ENCODE assay signal across 20 mouse cellular contexts in genomic region chr4:66617101-66617500, GRCm38 (mm10).
DNase-seq lines count a peak whose midpoint lies in the region; ATAC-seq and TF ChIP-seq lines count a peak whose summit lies in the region.
"Had no signal": no experiment of that assay in that cellular context is flagged by ENCODE, and none has a peak within 500 bp of the region (broad histone marks: within the 10 kb centered on the region; RNA-seq: fewer than 3 reads in every experiment).

No protein-coding gene starts in this region.

- TF ChIP-seq POLR2A in lung, adult 2 months (IDR thresholded peaks at IDR 0.05; ENCODE audit: borderline replicate concordance, extremely low read depth, low read depth, low read length) = no peak
- no peak for TF ChIP-seq POLR2A in cerebellum, adult 2 months (IDR thresholded peaks at IDR 0.05; ENCODE audit: borderline replicate concordance, insufficient read depth, low read length)

- in situ Hi-C loops in ES-E14 (cut with MboI; ENCODE audit: low sequenced_read_pairs in 2 of 2, unreplicated experiment in 2 of 2) = no loop called here

- H3K36me3 ChIP-seq in embryonic facial prominence, embryonic 14.5 days (ENCODE audit: control insufficient read depth, insufficient read depth, low read length) = no peaks in the 10 kb centered on the region
- no peaks in the 10 kb centered on the region for H3K36me3 ChIP-seq in embryonic facial prominence, embryonic 10.5 days (replicated peaks)
- no peaks in the 10 kb centered on the region for H3K36me3 ChIP-seq in lung, embryonic 14.5 days (ENCODE audit: insufficient read depth)
- H3K36me3 ChIP-seq in ES-E14 (ENCODE audit: control insufficient read depth, insufficient read depth, low read length, poor library complexity, severe bottlenecking) = no peaks in the 10 kb centered on the region
- H3K36me3 ChIP-seq: embryonic facial prominence, embryonic 15.5 days; forebrain, embryonic 12.5 days; heart, embryonic 15.5 days; hindbrain, embryonic 10.5 days; intestine, embryonic 15.5 days had no signal

- WGBS in embryonic facial prominence, embryonic 14.5 days = 67% methylated on average over 4 of the region's 4 CpGs
- 79% methylated on average over 4 of the region's 4 CpGs for WGBS in embryonic facial prominence, embryonic 10.5 days
- 59% methylated on average over 4 of the region's 4 CpGs for WGBS in lung, embryonic 14.5 days
- 42% methylated on average over 4 of the region's 4 CpGs for WGBS in lung, adult 2 months
- 87% methylated on average over 4 of the region's 4 CpGs for WGBS in cerebellum, adult 2 months

- TF ChIP-seq CTCF in lung, embryonic 14.5 days (IDR thresholded peaks at IDR 0.05; ENCODE audit: low read depth) = no peak
- no peak for TF ChIP-seq CTCF in lung, adult 2 months (IDR thresholded peaks at IDR 0.05; ENCODE audit: insufficient read depth, low read length)
- TF ChIP-seq CTCF in cerebellum, adult 2 months (IDR thresholded peaks at IDR 0.05; ENCODE audit: borderline replicate concordance, insufficient read depth, low read depth, low read length) = no peak

- H3K4me3 ChIP-seq in embryonic facial prominence, embryonic 14.5 days (ENCODE audit: low read depth, low read length) = no peak overlapping the region
- no peak overlapping the region for H3K4me3 ChIP-seq in embryonic facial prominence, embryonic 10.5 days
- H3K4me3 ChIP-seq in lung, embryonic 14.5 days (ENCODE audit: low read depth, low read length) = no peak overlapping the region
- H3K4me3 ChIP-seq in lung, adult 2 months (replicated peaks; ENCODE audit: extremely low read depth, low read depth, low read length) = no peak overlapping the region
- H3K4me3 ChIP-seq in ES-E14 (ENCODE audit: insufficient read depth in 1 of 2, low read depth in 1 of 2, low read length in 2 of 2, poor library complexity in 1 of 2, severe bottlenecking in 1 of 2) = no peak overlapping the region
- no peak overlapping the region for H3K4me3 ChIP-seq in cerebellum, adult 2 months (replicated peaks; ENCODE audit: insufficient read depth, low read depth, low read length)
- H3K4me3 ChIP-seq: embryonic facial prominence, embryonic 15.5 days; forebrain, embryonic 12.5 days; heart, embryonic 15.5 days; hindbrain, embryonic 10.5 days; intestine, embryonic 15.5 days had no signal

- DNase-seq in embryonic facial prominence, embryonic 14.5 days (ENCODE audit: low spot score) = peak; percentile 5
- no peak for DNase-seq in embryonic facial prominence, embryonic 10.5 days (ENCODE audit: low spot score)
- peak; percentile 6 for DNase-seq in lung, embryonic 14.5 days
- no peak for DNase-seq in lung, adult 2 months
- DNase-seq in ES-E14 (ENCODE audit: low read depth, low spot score) (no peak), ZHBTc4 (ENCODE audit: low read depth, low spot score) (peak; percentile 15)
- DNase-seq in testis, postnatal 14 days (ENCODE audit: low spot score) = no peak
- DNase-seq in cerebellum, adult 2 months = no peak
- DNase-seq: adrenal gland, adult 2 months; adrenal gland, postnatal 25 days; cerebellum, adult 18-20 months; gastrocnemius, postnatal 10 days; kidney, adult 18-20 months had no signal

- no peak for ATAC-seq in embryonic facial prominence, embryonic 14.5 days (ENCODE audit: low read depth)
- no peak for ATAC-seq in lung, embryonic 14.5 days (ENCODE audit: insufficient read depth)
- ATAC-seq: forebrain, embryonic 16.5 days; intestine, embryonic 15.5 days had no signal

- H3K4me1 ChIP-seq in embryonic facial prominence, embryonic 14.5 days (ENCODE audit: control insufficient read depth, insufficient read depth, low read length) = no peaks in the 10 kb centered on the region
- no peaks in the 10 kb centered on the region for H3K4me1 ChIP-seq in embryonic facial prominence, embryonic 10.5 days
- no peaks in the 10 kb centered on the region for H3K4me1 ChIP-seq in lung, embryonic 14.5 days (ENCODE audit: insufficient read depth)
- H3K4me1 ChIP-seq in lung, adult 2 months (ENCODE audit: control insufficient read depth, insufficient read depth, low read length) = no peaks in the 10 kb centered on the region
- no peaks in the 10 kb centered on the region for H3K4me1 ChIP-seq in ES-E14 (ENCODE audit: control insufficient read depth in 2 of 2, insufficient read depth in 2 of 2, low read length in 2 of 2, poor library complexity in 1 of 2)
- peaks cover 17% of the 10 kb centered on the region; the same call in 1 of the 2 replicates for H3K4me1 ChIP-seq in cerebellum, adult 2 months (ENCODE audit: control insufficient read depth, insufficient read depth, low read length)
- H3K4me1 ChIP-seq: embryonic facial prominence, embryonic 15.5 days; forebrain, embryonic 12.5 days; heart, embryonic 15.5 days; hindbrain, embryonic 10.5 days; intestine, embryonic 15.5 days had no signal

- no peaks in the 10 kb centered on the region for H3K27me3 ChIP-seq in embryonic facial prominence, embryonic 14.5 days (replicated peaks; ENCODE audit: control insufficient read depth, insufficient read depth, low read length)
- no peaks in the 10 kb centered on the region for H3K27me3 ChIP-seq in embryonic facial prominence, embryonic 10.5 days (replicated peaks; ENCODE audit: low read depth, poor library complexity, severe bottlenecking)
- H3K27me3 ChIP-seq in lung, embryonic 14.5 days (ENCODE audit: insufficient read depth, low read length) = no peaks in the 10 kb centered on the region
- H3K27me3 ChIP-seq in cerebellum, adult 2 months (ENCODE audit: control insufficient read depth, insufficient read depth, low read length) = no peaks in the 10 kb centered on the region
- H3K27me3 ChIP-seq: embryonic facial prominence, embryonic 15.5 days; forebrain, embryonic 12.5 days; heart, embryonic 15.5 days; intestine, embryonic 15.5 days had no signal

- H3K27ac ChIP-seq in embryonic facial prominence, embryonic 14.5 days (replicated peaks; ENCODE audit: low read depth, low read length) = no peak overlapping the region
- no peak overlapping the region for H3K27ac ChIP-seq in embryonic facial prominence, embryonic 10.5 days (replicated peaks)
- no peak overlapping the region for H3K27ac ChIP-seq in lung, embryonic 14.5 days (ENCODE audit: low read depth)
- H3K27ac ChIP-seq in ES-E14 (ENCODE audit: insufficient read depth, low read depth, low read length, poor library complexity, severe bottlenecking) = no peak overlapping the region
- no peak overlapping the region for H3K27ac ChIP-seq in cerebellum, adult 2 months (ENCODE audit: insufficient read depth, low read length)
- H3K27ac ChIP-seq: embryonic facial prominence, embryonic 15.5 days; forebrain, embryonic 12.5 days; heart, embryonic 15.5 days; hindbrain, embryonic 10.5 days; hindbrain, embryonic 14.5 days; intestine, embryonic 15.5 days had no signal

- no peaks in the 10 kb centered on the region for H3K9me3 ChIP-seq in embryonic facial prominence, embryonic 14.5 days (ENCODE audit: control insufficient read depth, low read length)
- no peaks in the 10 kb centered on the region for H3K9me3 ChIP-seq in embryonic facial prominence, embryonic 10.5 days
- H3K9me3 ChIP-seq in lung, embryonic 14.5 days (ENCODE audit: low read depth, low read length) = no peaks in the 10 kb centered on the region
- H3K9me3 ChIP-seq in ES-E14 (ENCODE audit: control insufficient read depth, insufficient read depth, low read depth, low read length) = no peaks in the 10 kb centered on the region
- H3K9me3 ChIP-seq: embryonic facial prominence, embryonic 15.5 days; forebrain, embryonic 12.5 days; heart, embryonic 15.5 days; hindbrain, embryonic 10.5 days; intestine, embryonic 15.5 days had no signal

- no peak overlapping the region for H3K4me2 ChIP-seq in embryonic facial prominence, embryonic 14.5 days (ENCODE audit: low read depth, low read length)
- no peak overlapping the region for H3K4me2 ChIP-seq in lung, embryonic 14.5 days
- H3K4me2 ChIP-seq: embryonic facial prominence, embryonic 15.5 days; forebrain, embryonic 12.5 days; heart, embryonic 15.5 days; hindbrain, embryonic 14.5 days; intestine, embryonic 15.5 days had no signal

- H3K9ac ChIP-seq in embryonic facial prominence, embryonic 14.5 days (ENCODE audit: low read depth, low read length) = no peak overlapping the region
- no peak overlapping the region for H3K9ac ChIP-seq in lung, embryonic 14.5 days
- H3K9ac ChIP-seq in ES-E14 (ENCODE audit: insufficient read depth, low read depth, low read length, poor library complexity, severe bottlenecking) = no peak overlapping the region
- H3K9ac ChIP-seq: embryonic facial prominence, embryonic 15.5 days; forebrain, embryonic 12.5 days; heart, embryonic 15.5 days; hindbrain, embryonic 14.5 days; intestine, embryonic 15.5 days had no signal

TF ChIP-seq in ES-E14, 5 proteins besides CTCF, POLR2A, EP300 and RAD21:
- TF ChIP-seq CHD2 (IDR thresholded peaks at IDR 0.05; ENCODE audit: low read depth, low read length) = no peak
- peak; percentile 73 for TF ChIP-seq MAFK (IDR thresholded peaks at IDR 0.05; ENCODE audit: insufficient read depth, low read depth, low read length)

Comparison
In these comparisons a context has a peak if more than half of its experiments do, and no peak if none do; other contexts are left out.
1. DNase-seq: peak in embryonic facial prominence, embryonic 14.5 days (single experiment), lung, embryonic 14.5 days (single experiment) and ZHBTc4 (single experiment); none in embryonic facial prominence, embryonic 10.5 days (single experiment), lung, adult 2 months (single experiment), ES-E14 (single experiment), testis, postnatal 14 days (single experiment) and cerebellum, adult 2 months (0 of 2).